Mouse (Mus musculus): Measurements from ENCODE around the gene Phactr3. TPM values are rescaled to one million over a fixed set of nuclear protein-coding genes. Genes with fewer than 3 reads are reported as not detected.

Gene Phactr3
- polyA plus RNA-seq, 1 experiment from 2014 or later: 6.6 TPM

DNA sequence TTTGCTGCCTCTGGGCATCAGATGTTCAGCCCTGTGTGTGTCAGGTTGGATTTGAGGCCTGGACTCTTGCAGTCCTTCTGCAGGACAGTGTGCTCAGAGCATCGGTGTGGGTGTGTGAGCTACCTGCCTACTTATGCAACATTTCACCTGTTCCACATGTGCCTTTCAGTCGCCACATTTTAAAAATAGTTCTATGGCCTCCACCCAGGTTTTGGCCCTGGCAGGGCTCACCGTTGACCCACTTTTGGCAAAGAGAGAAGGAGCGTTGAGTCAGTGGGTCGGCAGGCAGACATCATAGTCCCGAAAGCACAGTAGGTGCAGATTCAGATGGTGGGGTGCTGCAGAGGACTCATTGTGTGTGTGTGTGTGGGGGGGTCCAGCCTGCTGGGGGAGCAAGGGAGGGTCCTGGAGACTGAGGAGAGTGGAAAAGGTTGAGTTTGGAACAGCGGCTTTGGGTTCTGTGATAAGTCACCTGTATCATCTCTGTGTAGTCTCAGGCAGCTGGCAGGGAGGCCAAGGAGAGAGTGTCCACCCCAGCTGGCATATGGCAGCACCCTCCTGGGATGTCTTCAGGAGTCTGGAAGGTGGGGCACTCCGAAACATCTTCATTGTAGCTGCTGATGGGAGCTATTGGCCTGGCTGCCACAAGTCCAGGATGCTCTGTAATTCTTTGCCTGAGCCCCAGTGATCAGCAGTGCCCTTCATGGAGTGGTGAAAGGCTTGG is 2.0 kb downstream of the Phactr3 start:
- ATAC-seq (replicated peaks; ENCODE audit: extremely low read depth, insufficient read depth, low FRiP score): no peak
- Histone ChIP-seq H3K9me3 (replicated peaks; ENCODE audit: control insufficient read depth, low read length) (no peaks in the 10 kb centered on the region), H3K27ac (ENCODE audit: low read length) (no peak overlapping the region), H3K27me3 (ENCODE audit: control insufficient read depth, insufficient read depth, low read length) (peaks cover 16% of the 10 kb centered on the region), H3K4me3 (ENCODE audit: low read length) (no peak overlapping the region), H3K36me3 (ENCODE audit: control insufficient read depth, insufficient read depth) (no peaks in the 10 kb centered on the region), H3K4me1 (ENCODE audit: control insufficient read depth, insufficient read depth, low read length) (0 out of 2 replicates have a peak, but pooled peaks cover 4% of the 10 kb centered on the region), H3K4me2 (ENCODE audit: low read depth, low read length) (no peak overlapping the region), H3K9ac (ENCODE audit: low read length) (no peak overlapping the region)
- WGBS: 81% methylated on average over 8 of the region's 8 CpGs

- no peaks in the 10 kb centered on the region for H3K9me3 ChIP-seq (replicated peaks; ENCODE audit: control insufficient read depth, low read length)
- H3K27ac ChIP-seq (ENCODE audit: low read length): no peak overlapping the region
- no peaks in the 10 kb centered on the region for H3K36me3 ChIP-seq (ENCODE audit: control insufficient read depth, insufficient read depth)
- H3K4me3 ChIP-seq (ENCODE audit: low read length): no peak overlapping the region
- H3K27me3 ChIP-seq (ENCODE audit: control insufficient read depth, insufficient read depth, low read length): peaks cover 16% of the 10 kb centered on the region
- no peak overlapping the region for H3K9ac ChIP-seq (ENCODE audit: low read length)
- no peak for ATAC-seq (replicated peaks; ENCODE audit: extremely low read depth, insufficient read depth, low FRiP score)
- H3K4me1 ChIP-seq (ENCODE audit: control insufficient read depth, insufficient read depth, low read length): 0 out of 2 replicates have a peak, but pooled peaks cover 4% of the 10 kb centered on the region
- no peak overlapping the region for H3K4me2 ChIP-seq (ENCODE audit: low read depth, low read length)
- 40% methylated on average over 2 of the region's 2 CpGs for WGBS
These were observed 2.6 kb downstream of the Phactr3 start for GRCm38 (mm10) chr2:178121375-178121688.

GRCm38 (mm10) chr2:178121946-178122665 is 3.3 kb downstream of the Phactr3 start:
- no peak overlapping the region for H3K4me3 ChIP-seq (ENCODE audit: low read length)
- H3K4me2 ChIP-seq (ENCODE audit: low read depth, low read length): no peak overlapping the region
- H3K9me3 ChIP-seq (replicated peaks; ENCODE audit: control insufficient read depth, low read length): no peaks in the 10 kb centered on the region
- 0 out of 2 replicates have a peak, but pooled peaks cover 4% of the 10 kb centered on the region for H3K4me1 ChIP-seq (ENCODE audit: control insufficient read depth, insufficient read depth, low read length)
- WGBS: 47% methylated on average over 4 of the region's 4 CpGs
- no peak for ATAC-seq (replicated peaks; ENCODE audit: extremely low read depth, insufficient read depth, low FRiP score)
- peaks cover 13% of the 10 kb centered on the region for H3K27me3 ChIP-seq (ENCODE audit: control insufficient read depth, insufficient read depth, low read length)
- H3K9ac ChIP-seq (ENCODE audit: low read length): no peak overlapping the region
- H3K36me3 ChIP-seq (ENCODE audit: control insufficient read depth, insufficient read depth): no peaks in the 10 kb centered on the region
- H3K27ac ChIP-seq (ENCODE audit: low read length): no peak overlapping the region

- WGBS: 73% methylated on average over 15 of the region's 15 CpGs
- Histone ChIP-seq H3K9ac (ENCODE audit: low read length) (no peak overlapping the region), H3K27me3 (ENCODE audit: control insufficient read depth, insufficient read depth, low read length) (peaks cover 9% of the 10 kb centered on the region), H3K9me3 (replicated peaks; ENCODE audit: control insufficient read depth, low read length) (no peaks in the 10 kb centered on the region), H3K4me1 (ENCODE audit: control insufficient read depth, insufficient read depth, low read length) (0 out of 2 replicates have a peak, but pooled peaks cover 4% of the 10 kb centered on the region), H3K4me3 (ENCODE audit: low read length) (no peak overlapping the region), H3K27ac (ENCODE audit: low read length) (no peak overlapping the region), H3K4me2 (ENCODE audit: low read depth, low read length) (no peak overlapping the region), H3K36me3 (ENCODE audit: control insufficient read depth, insufficient read depth) (no peaks in the 10 kb centered on the region)
- ATAC-seq (replicated peaks; ENCODE audit: extremely low read depth, insufficient read depth, low FRiP score): no peak
These were observed 4.7 kb downstream of the Phactr3 start for GRCm38 (mm10) chr2:178123466-178123865.

GRCm38 (mm10) chr2:178125427-178125826 is 6.7 kb downstream of the Phactr3 start:
- no peaks in the 10 kb centered on the region for H3K36me3 ChIP-seq (ENCODE audit: control insufficient read depth, insufficient read depth)
- 0 out of 2 replicates have a peak, but pooled peaks cover 4% of the 10 kb centered on the region for H3K27me3 ChIP-seq (ENCODE audit: control insufficient read depth, insufficient read depth, low read length)
- H3K27ac ChIP-seq (ENCODE audit: low read length): no peak overlapping the region
- no peak overlapping the region for H3K4me3 ChIP-seq (ENCODE audit: low read length)
- ATAC-seq (replicated peaks; ENCODE audit: extremely low read depth, insufficient read depth, low FRiP score): no peak
- H3K4me1 ChIP-seq (ENCODE audit: control insufficient read depth, insufficient read depth, low read length): no peaks in the 10 kb centered on the region
- WGBS: 86% methylated on average over 8 of the region's 8 CpGs
- no peaks in the 10 kb centered on the region for H3K9me3 ChIP-seq (replicated peaks; ENCODE audit: control insufficient read depth, low read length)
- no peak overlapping the region for H3K9ac ChIP-seq (ENCODE audit: low read length)
- H3K4me2 ChIP-seq (ENCODE audit: low read depth, low read length): no peak overlapping the region

DNA sequence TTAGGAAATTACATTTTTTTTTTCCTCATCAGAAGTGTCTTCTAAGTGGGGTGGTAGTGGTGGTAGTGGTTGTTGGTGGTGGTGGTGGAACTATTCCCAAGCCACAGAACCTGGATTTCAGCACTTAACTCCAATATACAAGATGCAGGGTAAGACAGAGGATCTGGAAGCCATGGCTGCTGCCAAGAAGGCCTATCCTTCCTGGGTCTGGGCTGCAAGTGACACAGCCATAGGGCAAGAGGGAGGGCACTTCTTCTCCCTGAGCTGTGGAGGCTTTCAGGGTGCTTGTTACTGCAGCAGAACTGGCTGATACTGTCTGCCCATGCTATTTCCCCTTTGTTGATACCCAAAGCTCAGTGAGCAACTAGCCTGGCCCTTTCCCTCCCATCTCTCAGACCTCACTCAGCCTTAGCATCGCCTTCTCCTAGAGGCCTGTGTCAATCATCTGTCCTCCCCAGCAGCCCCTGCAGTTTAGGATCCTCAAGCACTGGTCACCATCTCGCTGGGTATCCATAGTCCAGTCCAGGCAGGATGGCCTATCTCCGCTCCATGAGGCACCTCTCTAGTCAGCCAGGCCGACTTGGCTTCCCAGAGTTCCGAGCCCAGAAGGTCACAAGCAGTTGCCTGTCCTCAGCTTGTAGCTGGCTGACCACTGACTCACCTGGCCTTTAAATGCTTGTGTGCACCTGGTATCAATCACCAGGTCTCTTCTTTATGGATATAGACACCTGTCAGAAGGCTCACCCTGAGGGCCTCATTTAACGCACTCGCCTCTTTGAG is 7.5 kb downstream of the Phactr3 start:
- Histone ChIP-seq H3K27me3 (ENCODE audit: control insufficient read depth, insufficient read depth, low read length) (0 out of 2 replicates have a peak, but pooled peaks cover 4% of the 10 kb centered on the region), H3K9ac (ENCODE audit: low read length) (no peak overlapping the region), H3K36me3 (ENCODE audit: control insufficient read depth, insufficient read depth) (no peaks in the 10 kb centered on the region), H3K4me1 (ENCODE audit: control insufficient read depth, insufficient read depth, low read length) (no peaks in the 10 kb centered on the region), H3K4me2 (ENCODE audit: low read depth, low read length) (no peak overlapping the region), H3K9me3 (replicated peaks; ENCODE audit: control insufficient read depth, low read length) (no peaks in the 10 kb centered on the region), H3K4me3 (ENCODE audit: low read length) (no peak overlapping the region), H3K27ac (ENCODE audit: low read length) (no peak overlapping the region)
- no peak for ATAC-seq (replicated peaks; ENCODE audit: extremely low read depth, insufficient read depth, low FRiP score)
- 88% methylated on average over 7 of the region's 7 CpGs for WGBS

- WGBS: 74% methylated on average over 5 of the region's 5 CpGs
- no peak for ATAC-seq (replicated peaks; ENCODE audit: extremely low read depth, insufficient read depth, low FRiP score)
These were observed 9.8 kb downstream of the Phactr3 start for GRCm38 (mm10) chr2:178128594-178128993.

GRCm38 (mm10) chr2:178129161-178129560 is 10.4 kb downstream of the Phactr3 start:
- no peaks in the 10 kb centered on the region for H3K9me3 ChIP-seq (replicated peaks; ENCODE audit: control insufficient read depth, low read length)
- H3K4me3 ChIP-seq (ENCODE audit: low read length): no peak overlapping the region
- no peak overlapping the region for H3K27ac ChIP-seq (ENCODE audit: low read length)
- WGBS: 42% methylated on average over 4 of the region's 4 CpGs
- H3K36me3 ChIP-seq (ENCODE audit: control insufficient read depth, insufficient read depth): no peaks in the 10 kb centered on the region
- no peaks in the 10 kb centered on the region for H3K27me3 ChIP-seq (ENCODE audit: control insufficient read depth, insufficient read depth, low read length)
- no peak overlapping the region for H3K9ac ChIP-seq (ENCODE audit: low read length)
- 0 out of 2 replicates have a peak, but pooled peaks have one; percentile 14 for ATAC-seq (replicated peaks; ENCODE audit: extremely low read depth, insufficient read depth, low FRiP score)
- H3K4me1 ChIP-seq (ENCODE audit: control insufficient read depth, insufficient read depth, low read length): no peaks in the 10 kb centered on the region
- H3K4me2 ChIP-seq (ENCODE audit: low read depth, low read length): no peak overlapping the region

More at GRCm38 (mm10) chr2:178128594-178128993, 9.8 kb downstream of the Phactr3 start:
- H3K27me3 ChIP-seq (ENCODE audit: control insufficient read depth, insufficient read depth, low read length): no peaks in the 10 kb centered on the region
- no peak overlapping the region for H3K4me2 ChIP-seq (ENCODE audit: low read depth, low read length)
- H3K27ac ChIP-seq (ENCODE audit: low read length): no peak overlapping the region
- H3K4me3 ChIP-seq (ENCODE audit: low read length): no peak overlapping the region
- no peaks in the 10 kb centered on the region for H3K36me3 ChIP-seq (ENCODE audit: control insufficient read depth, insufficient read depth)
- H3K9ac ChIP-seq (ENCODE audit: low read length): no peak overlapping the region
- no peaks in the 10 kb centered on the region for H3K4me1 ChIP-seq (ENCODE audit: control insufficient read depth, insufficient read depth, low read length)
- no peaks in the 10 kb centered on the region for H3K9me3 ChIP-seq (replicated peaks; ENCODE audit: control insufficient read depth, low read length)

Data from heart, embryonic 16.5 days (tissue).